ENCODE assay signal across 12 mouse cellular contexts in genomic region chr15:77226831-77227354, GRCm38 (mm10).
DNase-seq lines count a peak whose midpoint lies in the region; ATAC-seq and TF ChIP-seq lines count a peak whose summit lies in the region.
"Had no signal": no experiment of that assay in that cellular context is flagged by ENCODE, and none has a peak within 500 bp of the region (broad histone marks: within the 10 kb centered on the region; RNA-seq: fewer than 3 reads in every experiment).

No protein-coding gene starts in this region.

- H3K36me3 ChIP-seq in liver, adult 2 months (ENCODE audit: control insufficient read depth, insufficient read depth, low read length): no peaks in the 10 kb centered on the region
- H3K36me3 ChIP-seq in liver, embryonic 11.5 days (ENCODE audit: control insufficient read depth, insufficient read depth, low read length): no peaks in the 10 kb centered on the region
- H3K36me3 ChIP-seq in stomach, embryonic 16.5 days (ENCODE audit: control insufficient read depth, insufficient read depth, low read length): no peaks in the 10 kb centered on the region
- H3K36me3 ChIP-seq: liver, embryonic 15.5 days had no signal

- peak overlapping the region; percentile 26 for H3K27ac ChIP-seq in liver, adult 2 months (replicated peaks; ENCODE audit: insufficient read depth, low read depth, low read length)
- no peak overlapping the region for H3K27ac ChIP-seq in liver, embryonic 11.5 days (ENCODE audit: low read depth, low read length)
- H3K27ac ChIP-seq in stomach, embryonic 16.5 days (ENCODE audit: low read length): peak overlapping the region; percentile 65
- H3K27ac ChIP-seq: liver, embryonic 15.5 days had no signal

- peaks cover 8% of the 10 kb centered on the region for H3K4me1 ChIP-seq in liver, adult 2 months (ENCODE audit: control insufficient read depth, insufficient read depth, low read length)
- no peaks in the 10 kb centered on the region for H3K4me1 ChIP-seq in liver, embryonic 11.5 days (replicated peaks; ENCODE audit: control insufficient read depth, insufficient read depth, low read length)
- H3K4me1 ChIP-seq in stomach, embryonic 16.5 days (ENCODE audit: control insufficient read depth, insufficient read depth, low read length): no peaks in the 10 kb centered on the region; the same call in 1 of the 2 replicates
- H3K4me1 ChIP-seq: liver, embryonic 15.5 days had no signal

- H3K4me3 ChIP-seq in liver, adult 2 months (ENCODE audit: insufficient read depth, low read depth, low read length): no peak overlapping the region
- no peak overlapping the region for H3K4me3 ChIP-seq in liver, embryonic 11.5 days (ENCODE audit: low read depth, low read length)
- H3K4me3 ChIP-seq in stomach, embryonic 16.5 days (replicated peaks; ENCODE audit: low read length): no peak overlapping the region
- H3K4me3 ChIP-seq: liver, embryonic 15.5 days had no signal

- TF ChIP-seq CTCF in liver, adult 2 months (IDR thresholded peaks at IDR 0.05; ENCODE audit: low read depth, low read length): 0 out of 2 replicates have a peak, but pooled peaks have one; percentile 10

- no peaks in the 10 kb centered on the region for H3K27me3 ChIP-seq in liver, adult 2 months (ENCODE audit: control insufficient read depth, insufficient read depth, low read length)
- no peaks in the 10 kb centered on the region for H3K27me3 ChIP-seq in liver, embryonic 11.5 days (replicated peaks; ENCODE audit: control insufficient read depth, insufficient read depth, low read length)
- H3K27me3 ChIP-seq in stomach, embryonic 16.5 days (ENCODE audit: control insufficient read depth, insufficient read depth, low read length): no peaks in the 10 kb centered on the region
- H3K27me3 ChIP-seq: liver, embryonic 15.5 days had no signal

- peak overlapping the region; percentile 50 for H3K9ac ChIP-seq in liver, adult 2 months (ENCODE audit: low read depth, low read length)
- no peak overlapping the region for H3K9ac ChIP-seq in liver, embryonic 11.5 days (ENCODE audit: low read depth, low read length)
- 0 out of 2 replicates have a peak overlapping the region, but pooled peaks have one; percentile 3 for H3K9ac ChIP-seq in stomach, embryonic 16.5 days (ENCODE audit: low read length)
- H3K9ac ChIP-seq: liver, embryonic 15.5 days had no signal

- no peak for ATAC-seq in liver, embryonic 11.5 days (replicated peaks; ENCODE audit: low FRiP score)
- ATAC-seq in stomach, embryonic 16.5 days (ENCODE audit: insufficient read depth, low FRiP score): no peak
- ATAC-seq: inflammation-experienced regulatory T-cells, adult 6 months had no signal

- intact Hi-C loops in gastrocnemius, postnatal 36 days (cut with DNase I): loop anchor here (5.0 kb wide), 1 partner anchor 130 kb away; no protein-coding TSS in a partner anchor
- intact Hi-C loops in gastrocnemius, postnatal 14 days (cut with DNase I; ENCODE audit: low total_unique reads): loop anchor here (5.0 kb wide), 1 partner anchor 130 kb away; no protein-coding TSS in a partner anchor

- WGBS in liver, adult 2 months: 20% methylated on average over 7 of the region's 7 CpGs
- 47% methylated on average over 7 of the region's 7 CpGs for WGBS in liver, embryonic 11.5 days
- WGBS in stomach, embryonic 16.5 days: 45% methylated on average over 7 of the region's 7 CpGs

- peak; percentile 63 for DNase-seq in gastrocnemius, adult 18-20 months (ENCODE audit: low spot score)
- no peak for DNase-seq in gastrocnemius, postnatal 36 days
- DNase-seq in liver, adult 2 months (ENCODE audit: extremely low read depth, low read depth, low spot score): peak; percentile 81
- DNase-seq in liver, embryonic 11.5 days (ENCODE audit: low spot score): no peak
- peak; percentile 32 for DNase-seq in gastrocnemius, postnatal 14 days
- no peak for DNase-seq in adrenal gland, adult 2 months
- DNase-seq: adrenal gland, postnatal 36 days; kidney, postnatal 14 days; right cerebral cortex, postnatal 25 days had no signal

- no peak overlapping the region for H3K4me2 ChIP-seq in liver, embryonic 11.5 days
- no peak overlapping the region for H3K4me2 ChIP-seq in stomach, embryonic 16.5 days (ENCODE audit: low read depth, low read length)
- H3K4me2 ChIP-seq: liver, embryonic 15.5 days had no signal

- H3K79me2 ChIP-seq in liver, adult 2 months (ENCODE audit: control insufficient read depth, insufficient read depth, low read length): peaks cover 12% of the 10 kb centered on the region; the same call in 1 of the 2 replicates

- H3K9me3 ChIP-seq in liver, embryonic 11.5 days (ENCODE audit: control insufficient read depth, low read length): no peaks in the 10 kb centered on the region
- no peaks in the 10 kb centered on the region for H3K9me3 ChIP-seq in stomach, embryonic 16.5 days (replicated peaks; ENCODE audit: control insufficient read depth, low read length)
- H3K9me3 ChIP-seq: liver, embryonic 15.5 days had no signal

- TF ChIP-seq POLR2A in liver, adult 2 months (IDR thresholded peaks at IDR 0.05; ENCODE audit: extremely low read depth, insufficient read depth, low read length): no peak

Comparison
In these comparisons a context has a peak if more than half of its experiments do, and no peak if none do; other contexts are left out.
1. DNase-seq: peak in gastrocnemius, adult 18-20 months (single experiment), liver, adult 2 months (single experiment) and gastrocnemius, postnatal 14 days (single experiment); none in gastrocnemius, postnatal 36 days (0 of 2), liver, embryonic 11.5 days (single experiment) and adrenal gland, adult 2 months (single experiment).